Mouse (Mus musculus): ENCODE measurements around the gene Dnajb14. TPM values are rescaled to one million over a fixed set of nuclear protein-coding genes. Genes with fewer than 3 reads are reported as not detected.
"Not testable (repeated sequence)": the region's sequence is repeated elsewhere in the genome, so short reads cannot be mapped to it uniquely, and the experiment has no call there.

Dnajb14 gene
- polyA plus RNA-seq, 1 experiment = not detected

DNA sequence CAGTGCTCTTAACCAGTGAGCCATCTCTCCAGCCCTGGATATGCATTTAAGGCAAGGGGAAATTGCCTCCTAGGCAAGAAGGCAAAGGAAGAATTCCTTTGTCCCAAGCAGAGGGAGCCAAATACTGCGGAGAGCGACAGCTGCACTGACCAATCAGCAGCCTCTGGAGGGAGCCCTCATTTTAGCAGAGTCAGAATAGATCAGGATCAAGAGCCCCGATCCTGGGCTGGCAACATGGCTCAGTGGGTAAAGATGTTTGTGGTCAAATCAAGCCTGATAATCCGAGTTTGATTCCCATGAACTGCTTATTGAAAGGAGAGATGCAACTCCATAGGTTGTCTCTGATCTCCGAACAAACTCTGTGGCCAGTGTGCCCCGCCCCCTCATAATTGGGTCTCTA is 71.1 kb downstream of the Dnajb14 start:
- WGBS = 45% methylated on average over 6 of the region's 6 CpGs
- Histone ChIP-seq H3K27ac (ENCODE audit: insufficient read depth, low read depth, low read length) (no peak overlapping the region), H3K4me3 (ENCODE audit: insufficient read depth, low read depth, low read length) (no peak overlapping the region), H3K4me1 (ENCODE audit: control insufficient read depth, insufficient read depth, low read length) (no peaks in the 10 kb centered on the region)
- TF ChIP-seq POLR2A (IDR thresholded peaks at IDR 0.05; ENCODE audit: insufficient read depth, low read depth, low read length) (no peak), CTCF (IDR thresholded peaks at IDR 0.05; ENCODE audit: insufficient read depth, low read depth, low read length) (no peak)

DNA sequence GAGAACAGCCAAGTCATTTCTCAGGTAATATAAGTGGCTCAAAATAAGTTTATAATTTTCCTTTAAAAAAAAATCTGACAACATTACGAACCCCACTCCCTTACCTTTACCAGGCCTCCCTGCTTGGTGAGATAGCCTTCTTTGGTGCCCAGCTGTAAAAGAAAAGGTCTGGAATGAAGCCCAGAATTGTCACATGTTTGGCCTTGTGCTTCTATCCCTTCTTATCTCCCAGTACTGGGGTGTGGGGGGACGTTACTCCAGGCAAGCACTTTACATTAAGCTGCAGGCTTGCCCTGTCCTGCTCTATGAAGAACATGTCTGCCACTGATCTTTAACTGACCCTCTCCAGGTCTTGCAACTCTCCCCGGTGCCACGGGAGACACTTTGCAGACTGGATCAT is 73.3 kb downstream of the Dnajb14 start:
- 66% methylated on average over 4 of the region's 4 CpGs for WGBS
- Histone ChIP-seq H3K4me3 (ENCODE audit: insufficient read depth, low read depth, low read length) (no peak overlapping the region), H3K4me1 (ENCODE audit: control insufficient read depth, insufficient read depth, low read length) (no peaks in the 10 kb centered on the region), H3K27ac (ENCODE audit: insufficient read depth, low read depth, low read length) (no peak overlapping the region)
- TF ChIP-seq CTCF (IDR thresholded peaks at IDR 0.05; ENCODE audit: insufficient read depth, low read depth, low read length) = no peak

DNA sequence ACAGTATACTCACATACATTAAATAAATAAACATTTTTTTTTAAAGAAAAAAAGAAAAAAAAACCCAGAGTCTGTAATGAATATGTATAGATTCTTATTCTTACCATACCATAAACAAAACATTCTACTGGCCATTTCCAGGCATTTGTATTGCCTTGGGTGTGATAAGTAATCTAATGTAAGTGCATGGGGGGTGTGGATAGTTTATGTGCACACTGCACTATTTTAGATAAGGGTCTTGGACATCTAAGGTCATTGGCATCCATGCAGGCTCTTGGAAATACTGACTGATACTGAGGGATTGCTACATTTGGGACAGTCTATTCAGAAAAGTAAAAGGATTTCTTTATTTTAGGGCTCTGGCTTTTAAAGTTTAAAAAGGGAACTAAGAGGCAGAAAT is 74.1 kb downstream of the Dnajb14 start:
- H3K4me3 ChIP-seq (ENCODE audit: insufficient read depth, low read depth, low read length) = no peak overlapping the region
- no peak overlapping the region for H3K27ac ChIP-seq (ENCODE audit: insufficient read depth, low read depth, low read length)
- TF ChIP-seq CTCF (IDR thresholded peaks at IDR 0.05; ENCODE audit: insufficient read depth, low read depth, low read length) (no peak), POLR2A (IDR thresholded peaks at IDR 0.05; ENCODE audit: insufficient read depth, low read depth, low read length) (no peak)
- no peaks in the 10 kb centered on the region for H3K4me1 ChIP-seq (ENCODE audit: control insufficient read depth, insufficient read depth, low read length)

DNA sequence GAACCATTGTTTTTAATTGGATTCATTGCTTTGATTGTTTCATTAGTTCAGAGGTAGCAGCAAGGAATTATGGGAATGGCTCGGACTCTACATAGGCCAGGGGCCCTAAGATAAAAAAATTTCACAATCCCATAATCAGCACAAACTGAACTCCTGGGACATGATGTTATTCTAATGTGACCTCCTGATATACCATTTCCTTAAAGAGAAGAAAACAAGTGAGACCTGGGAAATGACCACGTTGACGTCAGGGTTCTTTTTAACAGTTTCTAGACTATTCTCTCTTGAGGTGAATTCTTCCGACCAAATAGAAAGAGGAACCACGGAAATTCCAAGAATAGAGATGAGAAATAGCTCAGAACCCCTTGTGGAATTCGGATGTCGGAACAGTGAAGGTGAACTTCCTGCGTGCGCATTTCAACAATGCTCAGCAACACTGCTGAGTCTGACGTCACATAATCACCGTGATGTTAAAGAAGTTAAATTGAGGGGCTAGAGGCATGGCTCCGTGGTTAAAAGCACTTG is 74.7 kb downstream of the Dnajb14 start:
- Histone ChIP-seq H3K4me1 (ENCODE audit: control insufficient read depth, insufficient read depth, low read length) (no peaks in the 10 kb centered on the region), H3K4me3 (ENCODE audit: insufficient read depth, low read depth, low read length) (no peak overlapping the region), H3K27ac (ENCODE audit: insufficient read depth, low read depth, low read length) (no peak overlapping the region)
- WGBS = 90% methylated on average over 12 of the region's 12 CpGs
- TF ChIP-seq CTCF (IDR thresholded peaks at IDR 0.05; ENCODE audit: insufficient read depth, low read depth, low read length) (no peak), POLR2A (IDR thresholded peaks at IDR 0.05; ENCODE audit: insufficient read depth, low read depth, low read length) (no peak)

DNA sequence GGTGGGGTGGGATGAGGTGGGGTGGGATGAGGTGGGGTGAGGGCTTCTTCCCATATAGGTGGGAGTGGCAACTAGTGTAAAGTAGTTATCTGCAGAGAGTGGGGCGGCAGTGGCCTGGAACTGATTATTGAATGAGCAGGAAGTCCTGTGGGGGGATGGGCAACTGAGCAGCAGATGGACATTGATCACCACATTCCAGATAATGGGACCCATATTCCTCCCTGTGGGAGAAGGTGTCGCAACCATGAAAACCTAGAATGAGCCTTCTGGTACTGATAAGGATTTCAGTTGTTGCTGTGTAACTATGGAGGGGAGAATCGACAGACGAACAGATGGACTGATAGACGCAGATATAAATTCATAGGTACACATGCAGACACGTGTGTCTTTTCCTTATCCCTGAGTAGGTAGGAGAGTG is 76.3 kb downstream of the Dnajb14 start:
- H3K27ac ChIP-seq (ENCODE audit: insufficient read depth, low read depth, low read length) = no peak overlapping the region
- no peak overlapping the region for H3K4me3 ChIP-seq (ENCODE audit: insufficient read depth, low read depth, low read length)
- H3K4me1 ChIP-seq (ENCODE audit: control insufficient read depth, insufficient read depth, low read length) = peaks cover 2% of the 10 kb centered on the region; the same call in 1 of the 2 replicates
- TF ChIP-seq CTCF (IDR thresholded peaks at IDR 0.05; ENCODE audit: insufficient read depth, low read depth, low read length) = no peak
- no peak for TF ChIP-seq POLR2A (IDR thresholded peaks at IDR 0.05; ENCODE audit: insufficient read depth, low read depth, low read length)
- 92% methylated on average over 6 of the region's 6 CpGs for WGBS

DNA sequence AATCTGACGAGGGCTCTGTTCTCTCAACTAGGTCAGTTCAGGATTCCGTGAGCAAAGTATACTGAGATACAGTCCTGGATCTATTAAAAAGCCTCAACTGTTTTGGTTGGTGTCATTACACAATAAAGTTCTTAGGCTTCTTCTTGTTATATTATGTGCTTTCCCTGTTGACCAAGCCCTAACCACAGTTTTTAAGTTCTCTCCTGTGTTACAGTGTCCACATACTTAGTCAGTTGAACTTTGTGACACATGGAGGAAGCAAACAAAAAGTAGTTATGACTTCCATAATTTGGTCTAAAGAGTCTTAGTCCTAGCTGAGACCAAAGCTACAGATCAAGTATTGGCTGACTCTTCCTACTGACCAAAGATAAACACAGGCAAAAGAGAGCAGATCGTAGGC is 79.4 kb downstream of the Dnajb14 start:
- no peak overlapping the region for H3K27ac ChIP-seq (ENCODE audit: insufficient read depth, low read depth, low read length)
- TF ChIP-seq CTCF (IDR thresholded peaks at IDR 0.05; ENCODE audit: insufficient read depth, low read depth, low read length) (no peak), POLR2A (IDR thresholded peaks at IDR 0.05; ENCODE audit: insufficient read depth, low read depth, low read length) (no peak)
- peaks cover 5% of the 10 kb centered on the region for H3K4me1 ChIP-seq (ENCODE audit: control insufficient read depth, insufficient read depth, low read length)
- no peak overlapping the region for H3K4me3 ChIP-seq (ENCODE audit: insufficient read depth, low read depth, low read length)
- 93% methylated on average over 3 of the region's 3 CpGs for WGBS

DNA sequence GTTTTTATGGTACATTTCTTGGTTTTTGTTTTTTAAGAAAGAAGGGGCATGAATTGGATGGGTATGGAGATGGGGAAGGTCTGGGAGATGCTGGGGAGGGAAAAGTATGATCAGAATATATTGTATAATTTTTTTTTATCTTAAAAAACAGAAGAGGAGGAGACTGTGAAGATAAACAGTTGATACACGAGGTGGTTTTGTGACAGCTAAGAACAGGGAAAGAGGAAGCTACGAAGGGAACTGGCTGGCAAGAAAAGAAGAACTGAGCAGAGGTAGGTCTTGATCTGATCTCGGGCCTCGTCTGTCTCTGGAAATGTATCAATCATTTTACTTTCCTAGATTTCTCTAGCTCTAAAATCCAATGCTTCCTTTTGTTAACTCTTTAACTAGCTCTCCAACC is 80.0 kb downstream of the Dnajb14 start:
- 86% methylated on average over 4 of the region's 4 CpGs for WGBS

DNA sequence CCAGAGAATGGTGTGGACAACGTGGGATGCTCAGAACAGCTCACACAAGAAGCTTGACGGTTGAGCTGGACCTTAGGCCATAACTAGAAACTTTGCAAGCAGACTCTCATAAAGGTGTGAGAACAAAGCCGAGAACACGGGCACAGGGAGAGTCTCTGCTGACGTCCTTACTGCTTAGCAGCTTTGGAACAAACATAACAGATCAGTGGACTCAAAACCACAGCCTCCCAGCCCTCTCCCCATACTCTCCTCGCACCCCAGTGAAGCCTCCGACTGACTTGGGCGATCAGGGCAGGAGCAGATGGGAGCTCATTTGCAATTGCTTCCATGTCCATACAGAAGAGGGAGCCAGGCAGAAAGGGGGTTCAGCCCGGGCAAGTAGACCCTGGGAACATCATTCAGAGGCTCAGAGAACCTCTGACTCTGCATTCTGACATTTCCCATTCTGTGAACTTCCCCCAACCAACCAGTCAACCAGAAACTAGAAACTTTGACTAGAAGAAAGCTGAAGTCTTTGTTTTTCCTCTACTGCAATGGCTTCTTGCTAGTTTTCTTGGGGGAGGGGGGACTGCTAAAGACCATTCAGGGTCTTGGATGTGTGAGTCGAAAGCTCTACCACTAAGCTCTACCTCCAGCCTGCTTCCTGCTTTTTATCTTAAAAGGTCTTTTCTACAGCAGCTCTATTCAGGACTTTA is 82.9 kb downstream of the Dnajb14 start:
- peaks cover 22% of the 10 kb centered on the region for H3K4me1 ChIP-seq (ENCODE audit: control insufficient read depth, insufficient read depth, low read length)
- H3K4me3 ChIP-seq (ENCODE audit: insufficient read depth, low read depth, low read length) = no peak overlapping the region
- TF ChIP-seq CTCF (IDR thresholded peaks at IDR 0.05; ENCODE audit: insufficient read depth, low read depth, low read length) (no peak), POLR2A (IDR thresholded peaks at IDR 0.05; ENCODE audit: insufficient read depth, low read depth, low read length) (no peak)
- 74% methylated on average over 10 of the region's 10 CpGs for WGBS
- no peak overlapping the region for H3K27ac ChIP-seq (ENCODE audit: insufficient read depth, low read depth, low read length)

More for the DNA sequence above, 80.0 kb downstream of the Dnajb14 start:
- H3K27ac ChIP-seq (ENCODE audit: insufficient read depth, low read depth, low read length) = no peak overlapping the region
- no peak overlapping the region for H3K4me3 ChIP-seq (ENCODE audit: insufficient read depth, low read depth, low read length)
- TF ChIP-seq CTCF (IDR thresholded peaks at IDR 0.05; ENCODE audit: insufficient read depth, low read depth, low read length) (no peak), POLR2A (IDR thresholded peaks at IDR 0.05; ENCODE audit: insufficient read depth, low read depth, low read length) (no peak)
- H3K4me1 ChIP-seq (ENCODE audit: control insufficient read depth, insufficient read depth, low read length) = peaks cover 10% of the 10 kb centered on the region

DNA sequence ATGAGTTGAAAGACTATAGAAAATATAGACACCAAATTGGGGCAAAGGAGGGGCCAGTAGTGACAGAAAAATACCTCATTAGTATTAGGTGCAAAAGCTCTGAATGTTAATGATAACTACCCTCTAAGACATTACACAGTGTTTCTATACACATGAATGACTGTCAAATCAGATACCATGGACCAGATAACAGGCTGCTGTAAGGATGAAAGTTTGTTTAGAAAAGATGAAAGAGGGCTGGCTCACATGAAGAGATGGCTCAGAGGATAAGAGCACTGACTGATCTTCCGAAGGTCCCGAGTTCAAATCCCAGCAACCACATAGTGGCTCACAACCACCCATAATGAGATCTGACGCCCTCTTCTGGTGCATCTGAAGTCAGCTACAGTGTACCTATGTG is 83.8 kb downstream of the Dnajb14 start:
- H3K27ac ChIP-seq (ENCODE audit: insufficient read depth, low read depth, low read length); H3K4me3 ChIP-seq (ENCODE audit: insufficient read depth, low read depth, low read length): not testable (repeated sequence)
- peaks cover 22% of the 10 kb centered on the region for H3K4me1 ChIP-seq (ENCODE audit: control insufficient read depth, insufficient read depth, low read length)
- 97% methylated on average over 3 of the region's 3 CpGs for WGBS

DNA sequence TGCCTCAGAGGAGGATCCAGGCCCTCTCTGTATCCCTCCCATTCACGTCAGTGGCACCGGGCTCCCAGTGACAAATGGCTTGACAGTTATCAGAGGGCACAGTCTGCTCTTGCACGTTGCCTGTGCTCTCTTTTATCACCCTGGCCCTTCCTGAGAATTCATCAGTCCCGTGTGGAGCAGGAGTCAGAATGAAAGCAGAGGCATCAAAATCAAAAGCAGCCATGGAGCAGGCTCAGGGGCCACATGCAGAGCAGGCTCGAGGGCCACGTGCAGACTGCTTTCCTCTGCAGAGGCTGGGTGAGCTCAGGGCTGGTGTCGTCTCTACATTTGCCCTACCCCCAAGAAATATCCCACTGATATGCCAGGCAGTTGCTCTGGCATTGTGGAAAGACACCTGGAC is 84.3 kb downstream of the Dnajb14 start:
- peak overlapping the region; percentile 90 for H3K27ac ChIP-seq (ENCODE audit: insufficient read depth, low read depth, low read length)
- 32% methylated on average over 7 of the region's 7 CpGs for WGBS
- no peak for TF ChIP-seq CTCF (IDR thresholded peaks at IDR 0.05; ENCODE audit: insufficient read depth, low read depth, low read length)
- TF ChIP-seq POLR2A (IDR thresholded peaks at IDR 0.05; ENCODE audit: insufficient read depth, low read depth, low read length) = no peak

More for the DNA sequence above, 84.3 kb downstream of the Dnajb14 start:
- Histone ChIP-seq H3K4me1 (ENCODE audit: control insufficient read depth, insufficient read depth, low read length) (peaks cover 22% of the 10 kb centered on the region), H3K4me3 (ENCODE audit: insufficient read depth, low read depth, low read length) (no peak overlapping the region)

All from olfactory bulb, adult 2 months (tissue).